Mouse (Mus musculus) stomach, embryonic 16.5 days (tissue): Measurements from ENCODE around the gene Hilpda. TPM values are rescaled to one million over a fixed set of nuclear protein-coding genes. Genes with fewer than 3 reads are reported as not detected.

Source experiments
- ATAC-seq: fragments of 200-750 bp; cut with Nextera tagmentation; 2 replicates; pipeline ENCODE4 v1.8.0; 2017; ENCODE audit warnings: moderate number of reproducible peaks, moderate TSS enrichment; ENCODE audit not compliant: insufficient read depth, low FRiP score
- H3K27ac ChIP-seq: fragments of 300-500 bp; sonication (generic); 2 replicates; pipeline ENCODE4 v1.5.1; 2014; ENCODE audit warnings: low read length
- H3K27me3 ChIP-seq: fragments of 300-500 bp; sonication (generic); 2 replicates; pipeline ENCODE4 v1.6.1; 2014; ENCODE audit warnings: low read length, control low read depth, mixed read lengths; ENCODE audit not compliant: control insufficient read depth, insufficient read depth
- H3K36me3 ChIP-seq: fragments of 300-500 bp; sonication (generic); 2 replicates; pipeline ENCODE4 v1.6.1; 2014; ENCODE audit warnings: low read length; ENCODE audit not compliant: control insufficient read depth, insufficient read depth
- H3K4me1 ChIP-seq: fragments of 300-500 bp; sonication (generic); 2 replicates; pipeline ENCODE4 v1.6.1; 2014; ENCODE audit warnings: low read length, control low read depth, mixed read lengths; ENCODE audit not compliant: control insufficient read depth, insufficient read depth
- H3K4me2 ChIP-seq: fragments of 300-500 bp; sonication (generic); 2 replicates; pipeline ENCODE4 v1.6.1; 2014; ENCODE audit warnings: low read depth, low read length, mixed read lengths
- H3K4me3 ChIP-seq: fragments of 300-500 bp; sonication (generic); replicated peaks from 2 replicates; pipeline ENCODE4 v1.5.1; 2014; ENCODE audit warnings: mild to moderate bottlenecking, low read length
- H3K9ac ChIP-seq: fragments of 300-500 bp; sonication (generic); 2 replicates; pipeline ENCODE4 v1.6.1; 2014; ENCODE audit warnings: low read length
- H3K9me3 ChIP-seq: fragments of 300-500 bp; sonication (generic); replicated peaks from 2 replicates; pipeline ENCODE4 v1.6.1; 2016; ENCODE audit warnings: low read length, control low read depth; ENCODE audit not compliant: control insufficient read depth
- WGBS: fragments of 180-500 bp; shearing (Covaris S2); extraction: QIAGEN DNeasy Blood & Tissue Kit; methylation state at CpG from one replicate; pipeline ENCODE4 v1.1.7; 2014; 5-methylcytosine and 5-hydroxymethylcytosine counted together
- polyA plus RNA-seq: library from polyadenylated mRNA; unstranded; fragments of >200 nt; fragmentation: Nextera tagmentation; extraction: Ambion mirVana; gene quantifications from 2 replicates; pipeline ENCODE4 v1.2.1, GENCODE M21; 2015

The Hilpda gene
- polyA plus RNA-seq, 1 experiment from 2014 or later, result 34.2 TPM

DNA sequence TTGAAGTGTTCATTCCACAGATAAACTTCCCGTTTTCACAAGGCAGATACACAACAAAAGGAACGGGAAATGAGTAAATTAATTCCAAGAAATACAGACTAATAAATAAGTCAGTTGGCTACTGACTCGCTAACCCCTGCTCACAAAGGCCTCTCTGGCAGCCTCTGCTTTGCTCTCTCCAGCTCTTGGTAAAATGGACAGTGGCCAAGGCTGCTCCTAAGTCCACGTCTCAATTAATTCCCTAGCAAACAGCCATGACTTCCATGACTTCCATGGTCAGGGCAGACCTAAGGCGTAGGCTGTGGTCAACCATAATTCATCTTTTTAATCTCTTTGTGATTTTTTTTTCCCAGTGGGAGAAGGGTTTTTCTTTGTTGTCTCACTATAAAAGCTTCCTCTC is 15.7 kb downstream of the Hilpda start:
- Histone ChIP-seq H3K4me2 (no peak overlapping the region), H3K27me3 (no peaks in the 10 kb centered on the region), H3K9me3 (no peaks in the 10 kb centered on the region), H3K9ac (no peak overlapping the region), H3K27ac (no peak overlapping the region), H3K4me1 (no peaks in the 10 kb centered on the region), H3K4me3 (no peak overlapping the region), H3K36me3 (no peaks in the 10 kb centered on the region; the same call in 1 of the 2 replicates)
- 66% methylated on average over 5 of the region's 5 CpGs for WGBS
- ATAC-seq, result no peak

DNA sequence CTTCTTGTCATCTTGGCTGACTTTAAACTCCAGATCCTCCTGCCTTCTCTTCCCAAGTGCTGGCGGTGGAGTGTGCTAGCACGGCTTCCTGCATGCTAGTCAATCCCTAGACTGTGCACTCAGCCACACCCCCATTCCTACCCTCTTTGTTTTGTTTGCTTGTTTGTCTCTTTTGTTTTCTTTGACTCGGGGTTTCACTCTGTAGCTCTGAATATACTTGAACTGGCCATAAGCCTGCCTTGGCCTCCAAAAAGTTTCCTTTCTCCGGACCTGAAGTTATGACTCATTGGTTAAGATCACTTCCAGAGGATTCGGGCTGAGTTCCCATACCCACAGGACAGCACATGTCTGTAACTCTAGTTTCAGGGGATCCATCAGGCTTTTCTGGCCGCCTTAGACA is 16.4 kb downstream of the Hilpda start:
- Histone ChIP-seq H3K9me3 (no peaks in the 10 kb centered on the region), H3K9ac (no peak overlapping the region), H3K27ac (no peak overlapping the region), H3K4me1 (no peaks in the 10 kb centered on the region), H3K4me2 (no peak overlapping the region), H3K36me3 (no peaks in the 10 kb centered on the region; the same call in 1 of the 2 replicates), H3K27me3 (no peaks in the 10 kb centered on the region), H3K4me3 (no peak overlapping the region)
- 58% methylated on average over 6 of the region's 6 CpGs for WGBS
- ATAC-seq, result no peak

DNA sequence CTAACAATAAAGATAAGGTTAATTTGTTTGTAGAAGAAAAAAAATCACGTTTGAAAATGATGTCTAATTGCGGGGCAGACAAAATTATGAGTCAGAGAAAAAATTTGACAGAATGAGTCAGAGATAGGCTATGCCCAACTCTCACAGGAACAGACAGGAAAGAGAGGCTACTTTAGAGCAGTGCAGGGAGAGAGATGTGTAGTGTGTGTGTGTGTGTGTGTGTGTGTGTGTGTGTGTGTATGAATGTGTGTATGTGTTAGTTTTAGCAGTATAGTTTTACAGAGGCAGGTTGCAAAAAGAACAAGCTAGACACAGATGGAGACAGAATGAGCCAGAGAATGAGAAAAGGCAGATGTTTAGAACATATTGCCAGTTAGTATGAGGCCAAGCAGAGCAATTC is 26.8 kb downstream of the Hilpda start:
- Histone ChIP-seq H3K27me3 (no peaks in the 10 kb centered on the region), H3K4me2 (no peak overlapping the region), H3K9ac (no peak overlapping the region), H3K9me3 (no peaks in the 10 kb centered on the region), H3K4me3 (no peak overlapping the region), H3K27ac (no peak overlapping the region), H3K36me3 (no peaks in the 10 kb centered on the region), H3K4me1 (no peaks in the 10 kb centered on the region)
- WGBS, result 49% methylated on average over 2 of the region's 2 CpGs
- ATAC-seq, result no peak

DNA sequence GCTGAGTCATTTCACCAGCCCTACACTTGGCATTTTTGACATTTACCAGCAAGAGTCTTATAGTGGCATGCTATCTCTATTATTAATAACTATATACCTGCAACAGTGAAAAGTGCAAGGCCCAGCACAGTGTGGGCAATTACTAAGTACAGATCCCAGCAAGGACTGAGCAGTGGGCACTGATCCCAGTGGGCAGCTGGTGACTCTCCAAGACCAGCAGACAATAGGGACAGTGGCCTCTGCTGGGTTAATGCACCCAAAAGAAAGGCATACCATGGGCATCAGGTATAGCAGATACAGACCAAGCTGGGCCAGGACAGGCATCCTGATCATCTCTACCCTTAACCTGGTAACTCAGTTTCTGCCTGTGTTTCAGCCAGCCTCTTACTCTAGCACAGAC is 31.0 kb downstream of the Hilpda start:
- no peak overlapping the region for H3K27ac ChIP-seq
- no peaks in the 10 kb centered on the region for H3K4me1 ChIP-seq
- H3K36me3 ChIP-seq, result no peaks in the 10 kb centered on the region
- no peaks in the 10 kb centered on the region for H3K27me3 ChIP-seq
- no peak overlapping the region for H3K4me3 ChIP-seq
- no peak overlapping the region for H3K9ac ChIP-seq
- no peaks in the 10 kb centered on the region for H3K9me3 ChIP-seq
- no peak overlapping the region for H3K4me2 ChIP-seq
- ATAC-seq, result no peak

DNA sequence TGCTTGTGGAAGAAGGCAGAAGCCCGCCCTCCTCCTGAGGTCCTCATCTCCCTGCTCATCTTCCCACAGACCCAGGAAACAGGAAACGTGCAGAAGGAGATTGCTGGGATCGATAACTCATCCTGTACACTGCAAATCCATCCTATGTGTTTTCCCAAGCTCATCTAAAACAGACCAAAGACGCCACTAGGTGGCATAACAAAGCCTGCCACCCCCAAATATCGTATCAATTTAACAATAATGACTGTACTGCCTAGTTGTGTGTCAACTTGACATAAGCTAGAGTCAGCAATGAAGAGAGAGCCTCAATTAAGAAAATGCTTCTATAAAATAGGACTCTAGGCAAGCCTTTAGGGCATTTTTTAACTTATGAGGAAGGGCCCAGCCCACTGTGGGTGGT is 31.4 kb downstream of the Hilpda start:
- H3K4me2 ChIP-seq, result no peak overlapping the region
- H3K36me3 ChIP-seq, result no peaks in the 10 kb centered on the region
- H3K9me3 ChIP-seq, result no peaks in the 10 kb centered on the region
- ATAC-seq, result no peak
- H3K4me3 ChIP-seq, result no peak overlapping the region
- H3K27ac ChIP-seq, result no peak overlapping the region
- no peaks in the 10 kb centered on the region for H3K4me1 ChIP-seq
- no peak overlapping the region for H3K9ac ChIP-seq
- 31% methylated on average over 5 of the region's 5 CpGs for WGBS
- no peaks in the 10 kb centered on the region for H3K27me3 ChIP-seq

DNA sequence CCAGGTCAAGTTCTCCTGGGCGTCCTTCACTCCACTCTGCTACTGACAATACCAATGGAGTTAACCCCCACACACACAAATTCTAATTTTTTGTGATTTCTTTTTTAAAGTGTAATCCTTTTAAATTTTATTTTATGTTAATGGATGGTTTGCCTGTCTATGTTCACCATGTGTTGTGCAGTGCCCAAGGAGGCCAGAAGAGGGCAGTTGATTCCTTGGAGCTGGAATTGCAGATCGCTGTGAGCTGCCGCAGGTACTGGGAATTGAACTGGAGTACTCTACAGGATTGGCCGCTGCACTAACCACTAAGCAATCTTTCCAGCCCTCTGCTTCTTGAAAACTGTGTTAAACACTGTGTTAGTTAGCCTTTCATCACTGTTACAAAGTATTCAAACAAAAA is 33.2 kb downstream of the Hilpda start:
- Histone ChIP-seq H3K27ac (no peak overlapping the region), H3K27me3 (no peaks in the 10 kb centered on the region), H3K36me3 (no peaks in the 10 kb centered on the region), H3K4me2 (no peak overlapping the region), H3K4me3 (no peak overlapping the region), H3K9me3 (no peaks in the 10 kb centered on the region), H3K9ac (no peak overlapping the region), H3K4me1 (no peaks in the 10 kb centered on the region)
- no peak for ATAC-seq
- 88% methylated on average over 4 of the region's 4 CpGs for WGBS

DNA sequence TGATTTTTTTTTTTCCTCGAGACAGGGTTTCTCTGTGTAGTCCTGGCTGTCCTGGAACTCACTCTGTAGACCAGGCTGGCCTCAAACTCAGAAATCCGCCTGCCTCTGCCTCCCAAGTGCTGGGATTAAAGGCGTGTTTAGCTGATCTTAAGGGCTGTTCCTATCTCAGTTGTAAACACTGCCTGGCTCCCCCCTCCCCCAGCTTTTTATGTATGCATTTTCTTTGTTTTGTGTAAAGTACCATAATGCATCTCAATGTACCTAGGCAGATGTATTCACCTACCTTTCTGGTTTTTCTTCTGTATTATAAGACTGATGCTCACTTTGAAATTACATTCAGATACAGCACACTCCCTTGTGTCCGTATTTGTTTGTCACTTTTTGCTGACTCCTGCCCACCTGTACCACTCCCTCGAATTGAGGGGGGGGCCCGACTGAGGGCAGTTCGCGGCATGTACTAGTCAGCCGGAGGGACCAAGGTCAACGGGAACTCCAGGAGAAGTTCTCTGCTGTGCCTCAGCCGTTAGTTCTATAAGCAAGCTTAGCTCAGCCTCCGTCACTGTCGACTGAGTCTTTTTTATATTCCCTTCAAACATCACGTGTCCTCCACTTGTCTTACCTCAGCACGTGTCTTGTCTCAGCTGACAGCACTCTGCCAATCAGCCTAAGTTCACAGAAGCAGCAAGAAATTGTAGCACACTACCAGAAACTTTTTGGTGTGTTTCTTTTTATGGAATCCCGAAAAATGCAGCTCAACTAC is 36.7 kb downstream of the Hilpda start:
- no peaks in the 10 kb centered on the region for H3K4me1 ChIP-seq
- H3K4me2 ChIP-seq, result no peak overlapping the region
- no peak for ATAC-seq
- no peak overlapping the region for H3K4me3 ChIP-seq
- H3K9ac ChIP-seq, result no peak overlapping the region
- no peaks in the 10 kb centered on the region for H3K9me3 ChIP-seq
- H3K27me3 ChIP-seq, result no peaks in the 10 kb centered on the region
- 84% methylated on average over 16 of the region's 16 CpGs for WGBS
- no peak overlapping the region for H3K27ac ChIP-seq
- no peaks in the 10 kb centered on the region for H3K36me3 ChIP-seq

DNA sequence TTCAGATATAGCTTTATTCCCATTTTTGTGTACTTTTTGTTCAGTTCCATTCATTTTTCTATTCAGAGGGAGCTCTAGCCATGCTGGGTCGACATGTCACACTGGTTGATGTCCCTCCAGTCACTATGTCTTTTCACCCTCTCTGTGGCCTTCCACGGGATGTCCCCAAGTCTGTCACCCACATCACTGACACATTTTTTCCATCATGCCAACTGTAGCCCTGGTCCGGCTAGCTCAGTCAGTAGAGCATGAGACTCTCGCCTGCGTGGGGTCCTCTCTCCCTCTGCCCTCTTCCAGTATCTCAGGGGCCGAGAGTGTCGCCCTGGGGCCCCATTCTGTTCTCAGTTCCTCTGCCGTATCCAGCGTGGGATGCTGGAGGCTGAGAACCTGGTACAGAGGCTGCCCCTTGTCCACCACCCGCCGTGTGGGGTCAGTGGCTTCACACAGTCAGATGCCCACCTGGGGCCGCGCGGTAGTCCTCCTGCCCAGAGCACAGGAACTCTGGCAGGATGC is 41.5 kb downstream of the Hilpda start:
- Histone ChIP-seq H3K9ac (no peak overlapping the region), H3K27ac (no peak overlapping the region), H3K36me3 (no peaks in the 10 kb centered on the region), H3K4me3 (no peak overlapping the region), H3K27me3 (no peaks in the 10 kb centered on the region), H3K9me3 (no peaks in the 10 kb centered on the region), H3K4me2 (no peak overlapping the region), H3K4me1 (0 out of 2 replicates have a peak, but pooled peaks cover 2% of the 10 kb centered on the region)
- 77% methylated on average over 14 of the region's 14 CpGs for WGBS
- ATAC-seq, result no peak

DNA sequence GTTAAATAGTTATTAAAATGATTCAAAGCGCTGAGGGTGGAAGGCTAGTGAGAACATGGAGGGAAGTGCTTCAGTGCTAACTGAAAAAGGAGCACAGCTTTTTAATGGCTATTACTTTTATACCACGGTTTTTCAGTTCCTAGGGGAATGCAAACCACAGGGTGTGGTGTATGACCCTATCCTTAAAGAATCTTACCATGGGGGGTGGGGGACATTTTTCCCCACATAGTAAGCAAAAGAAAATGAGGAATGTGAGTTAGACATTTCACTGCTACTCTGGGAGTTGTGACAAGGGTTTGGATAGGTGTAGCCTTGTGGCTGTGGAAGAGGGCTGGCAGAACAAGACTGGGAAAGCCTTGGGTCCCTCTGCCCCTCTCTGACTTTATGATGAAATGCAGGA is 45.0 kb downstream of the Hilpda start:
- Histone ChIP-seq H3K27me3 (no peaks in the 10 kb centered on the region), H3K36me3 (no peaks in the 10 kb centered on the region), H3K27ac (no peak overlapping the region), H3K9ac (no peak overlapping the region), H3K4me2 (no peak overlapping the region), H3K9me3 (no peaks in the 10 kb centered on the region), H3K4me3 (no peak overlapping the region), H3K4me1 (0 out of 2 replicates have a peak, but pooled peaks cover 6% of the 10 kb centered on the region)
- 63% methylated on average over 2 of the region's 2 CpGs for WGBS
- ATAC-seq, result no peak
